Mouse (Mus musculus) spleen, postnatal 36 days (tissue): ENCODE results near the gene Bsx.
A peak's percentile ranks its signal among the peaks of the same experiment; 100 is the strongest.

Experiments used
- DNase-seq, 2 experiments: peaks; one replicate each; pipeline ENCODE4 v3.0.0; 2022; ENCODE audit warnings: low spot score in 2 of 2, mixed read lengths in 1 of 2

Bsx gene

DNA sequence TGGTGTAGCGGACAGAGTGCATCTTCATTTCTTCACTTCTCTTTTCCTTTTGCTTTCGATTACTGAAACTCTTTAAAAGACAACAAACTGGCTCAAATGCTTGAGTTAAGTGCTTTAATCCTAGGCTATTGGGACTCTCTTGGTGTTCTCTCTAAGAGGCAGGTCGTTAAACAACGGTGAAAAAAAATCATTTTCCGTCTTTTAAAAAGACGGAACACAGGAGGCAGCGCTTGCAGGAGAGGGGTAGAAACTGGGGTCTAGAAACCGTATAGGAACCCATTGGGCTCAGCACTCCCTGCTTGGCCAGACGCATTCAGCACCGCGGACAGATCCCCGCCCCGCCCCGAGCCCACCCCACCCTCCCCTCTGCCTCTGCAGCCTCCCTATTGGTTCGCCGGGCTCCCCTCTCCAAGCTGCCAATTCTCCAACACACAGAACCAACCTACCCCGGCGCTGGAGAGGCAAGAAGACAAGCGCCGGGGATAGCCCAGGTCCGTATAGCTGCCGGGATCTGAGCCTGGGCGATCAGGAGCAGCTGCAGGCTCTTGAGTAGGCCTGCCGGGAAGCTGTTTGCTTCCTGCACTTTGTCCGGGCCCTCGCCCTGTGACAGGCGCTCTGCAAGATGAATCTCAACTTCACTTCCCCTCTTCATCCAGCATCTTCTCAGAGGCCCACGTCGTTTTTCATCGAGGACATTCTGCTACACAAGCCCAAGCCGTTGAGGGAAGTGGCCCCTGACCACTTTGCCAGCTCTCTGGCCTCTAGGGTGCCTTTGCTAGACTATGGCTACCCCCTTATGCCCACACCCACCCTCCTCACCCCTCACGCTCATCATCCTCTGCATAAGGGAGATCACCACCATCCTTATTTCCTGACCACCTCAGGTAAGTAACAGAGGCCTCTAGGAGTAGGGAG, at the start of gene Bsx:
TSS of gene Bsx (plus strand) at position 572 of the 915 bp plus-strand sequence.
- no peak for DNase-seq

DNA sequence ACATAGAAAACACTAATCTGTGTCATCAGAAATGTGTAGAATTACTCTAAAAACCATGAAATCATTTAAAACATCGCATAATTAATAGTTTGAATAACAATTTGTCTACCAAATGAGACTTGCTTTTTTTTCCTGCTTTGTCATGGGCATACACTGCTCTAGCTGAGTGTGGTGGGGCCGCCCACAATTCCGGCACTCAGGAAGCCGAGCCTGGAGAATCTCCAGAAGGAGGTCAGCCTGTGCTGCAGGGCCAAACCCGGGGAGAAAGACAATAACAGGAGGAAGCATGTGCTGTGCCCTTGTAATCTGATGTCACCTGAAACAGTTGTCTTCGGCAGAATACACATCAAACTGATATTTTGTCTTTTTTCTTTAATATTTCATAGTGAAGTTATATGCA, 48.3 kb upstream of the Bsx start:
- DNase-seq, result no peak

DNA sequence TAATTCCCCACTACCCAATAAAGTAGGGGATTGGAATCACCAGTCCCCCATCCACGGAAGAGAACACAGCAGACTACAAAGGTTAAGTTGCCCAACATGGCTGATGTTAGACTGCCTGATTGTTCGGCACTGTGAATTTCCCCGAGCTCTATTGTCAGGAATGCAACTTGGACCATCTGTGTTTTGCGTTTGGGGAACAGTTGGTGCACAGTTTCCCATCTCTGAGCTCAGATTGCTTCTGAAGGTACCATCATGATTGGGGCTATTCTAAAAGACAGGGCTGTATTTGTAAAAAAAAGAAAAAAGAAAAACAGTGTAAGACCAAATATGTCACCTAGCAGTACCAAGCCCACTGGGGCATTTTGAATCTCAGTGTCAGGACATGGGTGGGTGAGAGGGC, 46.6 kb upstream of the Bsx start:
- DNase-seq, result no peak

DNA sequence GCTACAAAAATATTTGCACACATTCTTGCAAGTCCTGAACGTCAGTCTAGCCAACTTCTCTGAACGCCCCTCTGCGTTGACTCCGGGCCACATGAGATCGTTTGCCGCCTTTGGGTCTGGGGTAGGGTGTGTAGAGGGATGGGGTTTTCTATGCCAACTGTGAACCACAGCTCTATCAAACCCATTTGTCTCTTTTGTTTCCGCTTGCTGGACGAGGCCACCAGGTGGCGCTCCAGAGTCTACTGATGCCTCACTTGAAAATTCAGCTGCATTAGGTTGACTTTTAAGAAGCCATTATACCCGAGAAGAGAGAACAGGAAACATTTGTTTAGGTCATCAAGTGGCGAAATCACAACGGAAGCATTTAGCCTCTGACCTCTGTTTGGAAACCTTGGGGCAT, 39.4 kb upstream of the Bsx start:
- peak; percentile 30 to 48 for DNase-seq

DNA sequence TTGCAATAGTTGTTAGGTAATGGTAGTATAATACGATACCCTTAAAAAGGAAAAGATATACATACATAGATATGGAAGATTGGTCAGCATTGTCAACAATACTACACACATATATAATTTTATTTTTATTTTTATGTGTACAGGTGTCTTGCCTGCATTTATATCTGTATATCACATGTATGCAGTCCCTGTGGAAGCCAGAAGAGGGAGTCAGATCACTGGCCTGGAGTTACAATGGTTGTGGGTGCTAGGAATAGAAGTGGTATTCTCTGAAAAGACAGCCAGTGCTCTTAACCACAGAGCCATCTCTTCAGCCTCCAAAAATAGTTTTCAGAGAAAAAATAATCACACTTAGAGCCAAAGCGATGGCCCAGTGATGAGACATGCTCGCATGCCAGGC, 37.2 kb upstream of the Bsx start:
- DNase-seq, result no peak

DNA sequence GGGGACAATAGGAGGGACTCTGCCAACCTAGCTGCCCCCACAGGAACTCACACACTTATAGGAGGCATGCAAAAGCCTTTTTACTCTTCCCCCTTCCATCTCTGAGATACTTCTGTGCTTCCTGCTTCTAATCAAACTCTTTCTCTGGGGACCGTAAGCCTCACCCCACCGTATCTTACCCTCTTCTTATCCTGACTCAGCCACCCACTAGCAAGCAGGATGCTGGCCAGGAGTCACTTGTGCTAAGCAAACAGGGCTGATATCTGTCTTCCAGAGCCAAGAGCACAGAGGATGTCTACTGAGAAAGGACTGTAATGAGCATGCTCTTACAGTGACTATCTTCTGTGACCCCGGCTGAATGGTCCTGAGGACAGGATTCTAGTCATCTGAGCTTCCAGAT, 34.3 kb upstream of the Bsx start:
- no peak for DNase-seq

DNA sequence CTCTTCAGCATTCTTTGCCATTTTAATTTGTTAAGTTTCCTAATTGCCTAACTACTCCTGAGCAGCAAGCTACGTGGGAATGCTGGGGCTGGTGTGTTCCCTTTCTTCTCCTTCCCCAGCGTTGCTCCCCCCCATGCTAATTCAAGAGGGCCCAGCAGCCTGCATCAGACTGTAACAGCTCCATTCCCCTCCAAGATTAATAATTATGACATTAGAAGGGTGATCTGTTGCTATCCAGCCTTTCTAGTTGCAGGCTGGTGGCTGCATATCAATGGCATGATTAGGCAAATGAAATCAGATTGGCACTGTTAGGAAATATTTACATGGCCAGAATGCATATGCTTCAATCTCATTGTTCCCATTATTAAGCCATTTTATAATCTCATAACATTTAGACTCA, 22.4 kb upstream of the Bsx start:
- DNase-seq, result no peak

DNA sequence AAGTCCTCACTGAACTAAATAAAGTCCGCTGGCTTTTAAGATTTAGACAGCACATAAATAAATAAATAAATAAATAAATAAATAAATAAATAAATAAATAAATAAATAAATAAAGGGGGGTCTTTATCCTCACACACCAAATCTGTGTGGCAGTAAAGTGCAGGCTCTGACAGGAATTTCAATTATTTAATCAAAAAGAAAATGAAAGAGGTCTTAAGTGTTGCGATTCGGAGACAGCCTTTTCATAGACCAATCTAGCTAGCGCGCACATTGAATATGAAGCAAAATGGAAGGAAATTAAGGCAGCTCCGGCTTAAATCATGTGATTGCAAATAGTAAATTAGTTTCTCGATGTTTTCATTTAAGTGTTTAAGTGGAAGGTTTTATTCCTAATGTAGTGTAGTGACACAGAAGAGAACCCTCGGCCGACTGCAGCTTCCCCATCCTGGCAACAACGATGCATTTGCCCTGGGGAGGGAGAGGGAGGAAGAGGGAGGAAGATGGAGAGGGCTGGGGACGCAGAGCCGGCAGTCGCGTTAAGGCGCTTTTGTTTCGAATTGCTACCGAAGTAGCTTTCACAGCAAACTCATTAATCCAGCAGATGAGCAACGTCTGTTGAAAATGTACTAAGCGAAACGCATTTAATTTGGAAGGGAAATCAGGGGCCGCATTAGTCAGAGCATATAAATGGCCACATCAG, 15.3 kb upstream of the Bsx start:
- no peak for DNase-seq

DNA sequence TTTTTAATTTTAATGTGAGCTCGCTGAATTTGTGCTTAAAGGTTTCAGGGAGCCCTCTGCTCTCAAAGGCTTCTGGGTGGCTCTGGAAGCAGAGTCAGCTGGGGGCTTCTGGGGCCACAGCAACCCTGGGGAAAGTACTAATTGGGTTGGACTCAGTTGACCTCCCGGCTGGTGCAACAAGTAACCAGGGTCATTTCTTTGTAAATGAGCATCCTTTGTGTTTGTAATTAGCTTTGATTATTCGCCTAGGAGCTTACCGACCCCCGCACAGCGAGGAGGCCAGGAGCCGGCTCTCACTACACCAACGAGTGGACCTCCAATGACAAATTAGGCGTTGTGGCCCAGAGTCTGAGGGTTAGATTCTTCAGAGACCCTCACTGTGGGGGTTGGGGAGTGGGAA, 14.7 kb upstream of the Bsx start:
- DNase-seq, result no peak

DNA sequence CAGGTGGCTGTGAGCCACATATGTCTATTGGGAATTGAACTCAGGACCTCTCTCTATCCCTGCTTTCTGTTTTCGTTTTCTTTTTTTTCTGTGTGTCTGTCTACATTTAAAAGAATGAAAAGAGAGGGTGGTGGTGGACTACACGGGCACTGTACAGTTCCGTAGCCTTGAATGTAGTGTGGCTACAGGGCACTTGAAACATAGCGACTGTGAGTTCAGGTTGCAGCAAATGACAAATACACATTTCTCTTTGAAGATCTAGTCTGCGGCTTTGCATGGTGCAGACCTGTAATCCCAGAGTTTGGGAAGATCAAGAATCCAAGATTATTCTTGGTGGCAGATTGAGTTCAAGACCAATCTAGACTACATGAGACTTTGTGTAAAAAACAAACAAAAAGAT, 3.6 kb upstream of the Bsx start:
- no peak for DNase-seq

DNA sequence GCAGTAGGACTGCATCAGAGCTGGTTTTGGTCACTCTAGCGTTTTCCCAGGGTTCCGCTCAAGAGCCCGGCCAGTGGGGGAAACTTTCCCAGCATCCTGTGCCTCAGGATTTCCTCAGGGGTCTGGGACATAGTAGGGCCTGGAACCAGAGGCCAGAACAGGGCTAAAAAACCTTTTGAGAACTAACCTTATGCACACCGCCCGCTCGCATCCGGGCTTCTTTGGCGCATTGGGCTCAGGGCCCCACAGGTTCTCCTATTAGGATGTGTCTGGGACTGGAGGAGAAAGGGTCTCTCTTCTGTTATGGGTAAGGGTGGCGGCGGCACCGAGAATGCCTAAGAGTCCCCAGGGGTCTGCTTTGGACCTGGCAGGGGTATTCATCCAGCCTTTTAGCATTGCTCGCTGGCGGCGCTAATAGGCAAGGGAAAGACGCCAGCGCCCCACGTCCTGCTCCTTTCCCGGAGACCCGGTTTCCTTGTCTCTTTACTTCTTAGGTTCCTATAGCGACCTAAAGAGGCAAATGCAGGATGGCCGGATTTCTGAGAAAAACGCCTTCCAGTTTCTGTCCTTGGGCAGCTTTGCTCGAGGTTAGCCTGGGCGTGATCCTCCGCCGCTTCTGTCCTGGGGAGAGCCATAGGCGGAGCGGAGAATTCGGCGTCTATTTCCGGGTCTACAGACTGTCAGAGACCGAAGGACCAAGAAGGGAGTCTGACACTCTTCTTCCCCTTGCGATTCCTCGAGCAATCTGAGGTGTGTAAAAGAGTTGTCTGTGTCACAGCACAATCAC, 2.4 kb upstream of the Bsx start:
- DNase-seq, result no peak

DNA sequence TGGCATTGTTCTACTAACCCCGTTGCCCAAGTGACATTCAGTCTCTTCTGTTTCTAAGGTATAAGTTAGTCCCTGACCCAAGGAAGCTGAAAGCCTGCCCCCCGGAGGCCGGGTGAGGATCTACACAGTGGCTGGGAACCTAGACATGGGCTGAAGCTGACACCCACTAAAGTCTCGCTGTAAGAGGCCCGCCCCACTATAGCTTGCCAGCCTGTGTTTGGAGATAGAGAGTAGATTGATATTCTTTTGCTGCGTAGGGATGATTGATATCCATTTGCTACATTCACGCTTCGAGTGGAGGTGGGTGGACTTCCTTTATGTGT, 1.8 kb upstream of the Bsx start:
- peak in 1 of 2 experiments; percentile 4 for DNase-seq

DNA sequence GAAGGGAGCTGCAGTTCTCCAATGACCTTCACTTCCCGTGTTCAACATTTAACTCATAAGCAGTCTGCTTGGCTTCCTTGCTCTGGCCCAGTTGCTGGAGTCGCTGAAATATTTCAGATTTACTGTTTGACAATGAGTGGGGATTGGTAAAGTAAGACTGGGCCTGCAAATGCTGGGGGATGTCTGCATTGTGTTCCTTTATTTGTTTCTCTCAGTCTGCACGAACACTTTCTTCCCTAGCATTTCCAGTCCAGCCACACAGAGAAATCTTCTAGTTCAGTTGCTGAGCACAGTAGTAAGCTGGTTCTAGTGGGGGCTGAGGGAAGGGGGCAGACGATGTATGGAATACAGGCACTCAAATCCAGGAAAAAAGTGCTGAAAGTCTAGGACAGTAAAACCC, 1.0 kb downstream of the Bsx start:
- no peak for DNase-seq

DNA sequence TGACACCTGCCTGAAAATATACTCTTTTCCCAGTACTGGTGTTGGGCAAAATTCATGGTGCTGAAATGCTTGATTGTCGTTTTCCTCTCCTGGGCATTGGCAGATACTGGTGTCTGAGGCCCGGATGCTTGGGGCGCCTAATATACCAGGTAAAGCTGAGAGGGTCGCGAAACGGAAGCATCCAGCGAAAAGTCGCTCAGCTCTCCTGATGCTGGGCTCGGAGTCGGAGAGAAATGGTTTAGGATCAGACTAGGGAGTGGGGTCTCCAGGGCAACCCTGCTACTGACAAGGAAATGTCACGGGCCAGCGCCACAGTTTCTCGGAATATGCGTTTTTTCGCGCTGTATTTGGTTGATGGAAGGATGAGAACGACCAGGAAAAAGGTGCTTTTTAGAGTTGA, 1.5 kb downstream of the Bsx start:
- DNase-seq, result no peak

DNA sequence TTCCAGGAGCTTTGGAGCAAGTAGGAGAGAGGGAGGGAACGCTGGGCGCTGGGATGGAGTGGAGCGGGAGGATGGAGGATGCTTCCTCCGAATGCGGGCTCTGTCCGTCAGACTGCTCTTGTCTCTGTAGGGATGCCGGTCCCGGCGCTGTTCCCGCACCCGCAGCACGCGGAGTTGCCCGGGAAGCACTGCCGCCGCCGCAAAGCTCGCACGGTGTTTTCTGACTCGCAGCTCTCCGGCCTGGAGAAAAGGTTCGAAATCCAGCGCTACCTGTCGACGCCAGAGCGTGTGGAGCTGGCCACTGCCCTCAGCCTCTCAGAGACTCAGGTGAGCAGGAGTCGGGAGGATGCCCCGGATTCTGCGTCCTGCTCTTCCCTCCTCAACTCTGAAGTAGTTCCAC, 2.2 kb downstream of the Bsx start:
- DNase-seq, result no peak

DNA sequence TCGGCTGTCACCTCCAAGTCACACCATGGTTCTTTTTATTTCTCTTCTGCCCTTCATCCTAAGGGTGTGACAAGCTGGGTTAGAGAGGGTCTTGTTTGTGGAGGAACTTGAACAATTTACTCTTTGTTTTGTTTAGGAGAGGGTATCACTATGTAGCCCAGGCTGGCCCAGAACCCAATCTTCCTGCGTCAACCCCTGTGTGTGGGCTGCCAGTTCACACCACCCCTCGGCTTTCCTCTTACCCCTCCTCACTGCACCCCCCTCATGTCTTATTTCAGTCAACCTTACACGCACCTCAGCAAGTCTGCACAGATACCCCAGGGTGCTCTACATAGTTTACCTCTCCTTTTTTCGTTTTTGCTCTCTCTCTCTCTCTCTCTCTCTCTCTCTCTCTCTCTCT, 2.8 kb downstream of the Bsx start:
- DNase-seq, result no peak

DNA sequence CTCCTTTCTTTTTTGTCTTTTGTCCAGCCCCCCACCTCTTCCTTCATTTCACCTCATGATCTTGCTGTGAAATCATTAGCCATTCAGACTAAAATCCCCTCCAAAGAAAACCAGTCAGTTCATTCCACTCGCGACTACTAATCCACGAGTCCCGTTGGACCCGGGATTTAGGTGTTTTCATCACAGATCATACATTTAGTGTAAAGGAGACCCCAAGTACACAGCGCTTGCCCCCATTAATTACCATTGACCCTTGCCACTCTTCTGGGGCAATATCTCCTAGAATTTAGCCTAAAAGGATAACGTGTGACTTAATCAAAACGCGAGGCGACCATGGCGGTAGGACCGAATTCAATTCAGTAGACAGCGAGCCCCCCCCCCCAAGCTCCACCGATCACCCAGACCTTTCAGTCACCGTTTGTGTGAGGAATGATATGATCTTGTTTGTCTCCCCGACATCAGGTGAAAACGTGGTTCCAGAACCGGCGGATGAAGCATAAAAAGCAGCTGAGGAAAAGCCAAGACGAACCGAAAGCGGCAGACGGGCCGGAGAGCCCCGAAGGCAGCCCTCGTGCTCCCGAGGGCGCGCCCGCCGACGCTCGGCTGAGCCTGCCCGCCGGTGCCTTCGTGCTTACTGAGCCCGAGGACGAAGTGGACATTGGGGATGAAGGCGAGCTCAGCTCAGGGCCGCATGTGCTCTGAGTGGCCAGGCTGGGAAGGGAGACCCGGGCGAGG, 3.4 kb downstream of the Bsx start:
- DNase-seq, result no peak

DNA sequence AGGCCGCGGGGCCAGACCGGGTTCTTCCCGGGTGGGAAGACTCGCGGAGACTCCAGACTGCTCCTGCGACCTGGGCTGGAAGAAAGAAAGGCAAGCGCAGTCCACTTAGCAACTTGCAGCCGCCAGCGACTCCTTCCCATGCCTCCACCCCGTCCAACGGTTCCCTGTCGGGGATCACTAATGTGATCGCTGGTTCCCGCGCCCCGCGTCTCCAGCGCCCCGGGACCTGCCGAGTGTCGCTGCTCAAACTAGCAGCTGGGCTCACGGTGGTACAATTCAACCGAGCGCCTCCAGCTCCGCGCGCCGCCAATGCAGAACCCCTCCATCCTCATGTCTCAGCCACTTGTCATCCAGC, 3.9 kb downstream of the Bsx start:
- DNase-seq, result no peak

DNA sequence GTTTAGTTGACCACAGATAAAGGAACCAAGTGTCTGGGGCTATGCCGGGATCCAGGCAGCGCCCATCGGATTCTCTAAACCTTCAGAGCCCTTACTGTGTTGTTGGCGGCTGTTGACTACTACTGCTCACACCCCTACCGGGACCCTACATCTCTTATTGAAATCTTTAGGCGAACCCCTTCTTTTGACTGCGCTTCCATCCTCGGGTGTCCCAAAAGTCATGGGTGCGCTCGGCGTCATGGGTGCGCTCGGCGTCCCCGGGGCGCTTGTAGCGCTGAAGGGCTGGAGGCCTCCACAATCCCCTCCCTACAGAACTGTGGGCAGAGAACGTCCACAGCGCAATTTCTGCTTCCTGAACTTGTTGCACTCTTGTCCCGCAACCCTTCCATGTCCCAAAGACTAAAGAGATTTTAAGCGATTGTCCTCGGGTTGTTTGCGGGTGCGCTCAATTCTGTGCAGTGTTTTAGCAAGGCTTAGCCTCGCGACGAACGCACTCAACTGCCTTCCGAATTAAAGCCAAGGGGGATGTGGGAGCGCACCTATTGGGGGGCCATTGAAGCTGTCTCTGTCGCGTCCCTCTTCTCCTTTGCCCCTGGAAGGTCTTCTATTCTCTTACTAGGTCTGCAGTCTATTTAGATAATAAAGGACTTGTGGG, 4.5 kb downstream of the Bsx start:
- no peak for DNase-seq

DNA sequence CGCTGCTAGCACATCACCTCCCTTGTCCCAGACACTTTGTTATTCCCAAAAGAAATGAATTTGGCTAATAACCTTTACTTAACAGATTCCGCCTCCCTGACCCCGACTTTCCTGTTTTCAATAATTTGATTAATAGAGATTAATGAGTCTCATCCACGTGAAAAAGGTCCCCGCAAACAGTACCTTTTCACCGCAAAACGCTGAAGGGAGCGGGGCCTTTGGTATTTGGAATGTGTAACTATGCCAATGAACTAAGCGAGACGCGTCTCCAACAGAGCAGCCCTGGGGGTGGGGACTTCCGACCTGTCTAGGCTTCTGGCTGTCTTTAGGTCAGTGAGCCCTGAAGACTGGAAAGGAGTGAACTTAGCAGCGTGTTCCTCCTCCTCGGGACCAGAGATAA, 5.1 kb downstream of the Bsx start:
- no peak for DNase-seq

DNA sequence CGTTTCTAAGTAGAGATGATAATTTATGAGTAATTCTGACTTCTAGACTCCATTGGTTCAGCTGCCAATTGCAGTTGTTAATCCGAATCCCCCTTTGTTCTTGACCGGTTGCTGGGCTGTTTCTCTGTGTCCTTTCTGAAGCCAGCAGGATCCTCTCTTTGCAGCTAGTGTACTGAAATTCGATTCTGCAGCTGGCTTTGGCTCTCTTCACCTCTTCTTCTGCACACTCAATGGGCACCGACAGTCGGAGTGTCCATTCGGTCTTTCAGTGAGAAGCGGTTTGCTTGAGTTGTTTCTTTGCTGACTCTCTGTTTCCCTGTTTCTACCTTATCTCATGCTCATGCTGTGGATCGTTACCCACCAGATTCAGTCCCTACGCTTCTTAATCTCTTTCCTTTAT, 11.7 kb downstream of the Bsx start:
- DNase-seq, result no peak

DNA sequence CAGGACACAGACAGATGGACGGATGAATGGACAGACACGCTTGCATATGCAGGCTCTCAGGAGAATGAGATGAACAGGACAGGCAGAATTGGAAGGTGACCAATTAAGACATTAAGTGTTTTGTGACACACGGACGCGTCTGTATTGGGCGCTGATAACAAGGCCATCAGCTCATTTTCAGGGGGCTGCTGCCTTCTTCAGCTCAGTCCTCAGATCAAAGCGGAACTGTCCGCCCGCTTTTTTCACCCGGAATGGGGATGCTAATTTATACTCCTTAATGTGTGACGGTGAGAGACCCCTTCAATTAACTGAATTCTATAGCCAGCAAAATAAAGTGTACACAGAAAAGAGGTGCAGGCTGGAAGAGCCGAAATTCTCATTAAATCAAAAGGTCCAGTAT, 15.5 kb downstream of the Bsx start:
- no peak for DNase-seq
